Mouse (Mus musculus): Measurements from ENCODE around the gene Hey2. TPM values are rescaled to one million over a fixed set of nuclear protein-coding genes. Genes with fewer than 3 reads are reported as not detected.

Gene Hey2
- polyA plus RNA-seq, 1 experiment from 2014 or later, result 5.3 TPM

DNA sequence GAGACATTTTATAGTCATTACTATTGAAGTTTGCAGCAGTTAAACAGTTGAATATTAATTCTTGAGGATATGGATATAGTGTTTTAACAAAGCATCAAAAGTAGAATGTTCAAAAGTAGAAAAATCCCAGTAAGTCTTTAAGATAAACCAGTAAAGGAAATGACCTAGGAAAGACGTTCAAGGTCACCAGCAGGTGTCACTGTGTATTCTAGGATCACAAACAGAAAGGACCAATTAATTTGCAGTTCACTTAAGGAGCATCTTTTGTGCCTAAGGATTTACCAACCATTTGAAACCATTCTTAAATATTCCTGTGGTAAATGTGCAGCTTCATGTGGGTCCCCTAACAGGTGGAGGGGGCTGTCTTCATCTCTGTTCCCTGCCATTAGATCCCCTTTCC lies 4.4 kb downstream of the Hey2 start:
- Histone ChIP-seq H3K4me1 (replicated peaks; ENCODE audit: control insufficient read depth, insufficient read depth, low read length) (peaks cover 6% of the 10 kb centered on the region; the same call in 1 of the 2 replicates), H3K4me2 (replicated peaks) (no peak overlapping the region; the same call in 1 of the 2 replicates)

DNA sequence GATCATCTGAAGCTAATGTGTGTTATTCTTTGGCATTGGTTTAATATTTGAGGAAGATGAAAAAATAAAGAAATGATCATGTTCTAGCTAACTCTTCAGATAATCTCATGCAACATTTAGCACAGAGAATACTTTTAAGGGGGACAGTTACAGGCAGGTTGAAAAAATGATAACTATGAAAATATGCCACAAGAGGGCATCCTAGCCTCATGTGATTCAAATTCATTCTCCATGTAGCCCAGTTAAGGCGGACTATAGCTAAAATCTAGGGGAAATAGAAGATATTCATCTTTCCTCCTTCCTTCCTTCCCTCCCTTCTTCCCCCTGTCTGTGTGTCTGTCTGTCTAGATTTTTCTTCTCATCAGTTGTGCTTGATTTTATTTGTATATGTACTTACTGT lies 17.6 kb downstream of the Hey2 start:
- H3K4me3 ChIP-seq (replicated peaks; ENCODE audit: low read length), result no peak overlapping the region
- ATAC-seq (ENCODE audit: low FRiP score), result peak; percentile 73; the same call in 1 of the 2 replicates
- no peak overlapping the region for H3K27ac ChIP-seq
- H3K4me2 ChIP-seq (replicated peaks), result no peak overlapping the region
- H3K9ac ChIP-seq, result no peak overlapping the region
- WGBS, result 15% methylated on average over 1 of the region's 1 CpGs
- no peaks in the 10 kb centered on the region for H3K36me3 ChIP-seq (replicated peaks; ENCODE audit: control insufficient read depth, insufficient read depth)
- no peaks in the 10 kb centered on the region for H3K27me3 ChIP-seq (ENCODE audit: control insufficient read depth, insufficient read depth, low read length)
- no peaks in the 10 kb centered on the region for H3K4me1 ChIP-seq (replicated peaks; ENCODE audit: control insufficient read depth, insufficient read depth, low read length)
- no peaks in the 10 kb centered on the region for H3K9me3 ChIP-seq (ENCODE audit: control insufficient read depth, low read length)
- peak; percentile 80 for DNase-seq (ENCODE audit: low spot score)

More for the DNA sequence above, 4.4 kb downstream of the Hey2 start:
- no peak for ATAC-seq (ENCODE audit: low FRiP score)
- no peak overlapping the region for H3K9ac ChIP-seq
- 0% methylated on average over 1 of the region's 1 CpGs for WGBS
- H3K4me3 ChIP-seq (replicated peaks; ENCODE audit: low read length), result no peak overlapping the region
- DNase-seq (ENCODE audit: low spot score), result no peak
- no peaks in the 10 kb centered on the region for H3K9me3 ChIP-seq (ENCODE audit: control insufficient read depth, low read length)
- H3K27me3 ChIP-seq (ENCODE audit: control insufficient read depth, insufficient read depth, low read length), result peaks cover 19% of the 10 kb centered on the region; the same call in 1 of the 2 replicates
- H3K36me3 ChIP-seq (replicated peaks; ENCODE audit: control insufficient read depth, insufficient read depth), result no peaks in the 10 kb centered on the region
- no peak overlapping the region for H3K27ac ChIP-seq

- DNase-seq (ENCODE audit: low spot score) (peak; percentile 99), ATAC-seq (ENCODE audit: low FRiP score) (peak; percentile 96)
- H3K36me3 ChIP-seq (replicated peaks; ENCODE audit: control insufficient read depth, insufficient read depth), result no peaks in the 10 kb centered on the region
- H3K4me2 ChIP-seq (replicated peaks), result peak overlapping the region; percentile 39
- peak overlapping the region; percentile 3; the same call in 1 of the 2 replicates for H3K27ac ChIP-seq
- WGBS, result 10% methylated on average over 11 of the region's 11 CpGs
- H3K9me3 ChIP-seq (ENCODE audit: control insufficient read depth, low read length), result no peaks in the 10 kb centered on the region
- peak overlapping the region; percentile 25 for H3K9ac ChIP-seq
- peak overlapping the region; percentile 40 for H3K4me3 ChIP-seq (replicated peaks; ENCODE audit: low read length)
- no peaks in the 10 kb centered on the region for H3K27me3 ChIP-seq (ENCODE audit: control insufficient read depth, insufficient read depth, low read length)
- H3K4me1 ChIP-seq (replicated peaks; ENCODE audit: control insufficient read depth, insufficient read depth, low read length), result no peaks in the 10 kb centered on the region
Measured at GRCm38 (mm10) chr10:30810967-30811293, 31.7 kb downstream of the Hey2 start.

GRCm38 (mm10) chr10:30810247-30810966 lies 32.2 kb downstream of the Hey2 start:
- ATAC-seq (ENCODE audit: low FRiP score) (peak; percentile 66), DNase-seq (ENCODE audit: low spot score) (peak; percentile 40)
- H3K9me3 ChIP-seq (ENCODE audit: control insufficient read depth, low read length), result no peaks in the 10 kb centered on the region
- 36% methylated on average over 9 of the region's 9 CpGs for WGBS
- H3K27ac ChIP-seq, result peak overlapping the region; percentile 3; the same call in 1 of the 2 replicates
- H3K27me3 ChIP-seq (ENCODE audit: control insufficient read depth, insufficient read depth, low read length), result no peaks in the 10 kb centered on the region
- peak overlapping the region; percentile 40 for H3K4me3 ChIP-seq (replicated peaks; ENCODE audit: low read length)
- peak overlapping the region; percentile 39 for H3K4me2 ChIP-seq (replicated peaks)
- peak overlapping the region; percentile 25 for H3K9ac ChIP-seq
- H3K36me3 ChIP-seq (replicated peaks; ENCODE audit: control insufficient read depth, insufficient read depth), result no peaks in the 10 kb centered on the region
- H3K4me1 ChIP-seq (replicated peaks; ENCODE audit: control insufficient read depth, insufficient read depth, low read length), result no peaks in the 10 kb centered on the region

- 34% methylated on average over 7 of the region's 7 CpGs for WGBS
- peak overlapping the region; percentile 80 for H3K9ac ChIP-seq
- H3K4me2 ChIP-seq (replicated peaks), result peak overlapping the region; percentile 62
- no peaks in the 10 kb centered on the region for H3K27me3 ChIP-seq (ENCODE audit: control insufficient read depth, insufficient read depth, low read length)
- peak overlapping the region; percentile 91 for H3K27ac ChIP-seq
- H3K36me3 ChIP-seq (replicated peaks; ENCODE audit: control insufficient read depth, insufficient read depth), result no peaks in the 10 kb centered on the region
- H3K4me1 ChIP-seq (replicated peaks; ENCODE audit: control insufficient read depth, insufficient read depth, low read length), result no peaks in the 10 kb centered on the region; the same call in 1 of the 2 replicates
- no peak for DNase-seq (ENCODE audit: low spot score)
- ATAC-seq (ENCODE audit: low FRiP score), result peak; percentile 23
- H3K4me3 ChIP-seq (replicated peaks; ENCODE audit: low read length), result peak overlapping the region; percentile 73
- H3K9me3 ChIP-seq (ENCODE audit: control insufficient read depth, low read length), result no peaks in the 10 kb centered on the region
Measured at GRCm38 (mm10) chr10:30803587-30804253, 38.9 kb downstream of the Hey2 start.

- Histone ChIP-seq H3K9me3 (ENCODE audit: control insufficient read depth, low read length) (no peaks in the 10 kb centered on the region), H3K36me3 (replicated peaks; ENCODE audit: control insufficient read depth, insufficient read depth) (no peaks in the 10 kb centered on the region), H3K4me3 (replicated peaks; ENCODE audit: low read length) (peak within 1 kb of the TSS; percentile 73), H3K4me2 (replicated peaks) (peak within 1 kb of the TSS; percentile 62), H3K4me1 (replicated peaks; ENCODE audit: control insufficient read depth, insufficient read depth, low read length) (no peaks in the 10 kb centered on the region; the same call in 1 of the 2 replicates), H3K27me3 (ENCODE audit: control insufficient read depth, insufficient read depth, low read length) (no peaks in the 10 kb centered on the region), H3K9ac (peak within 1 kb of the TSS; percentile 80), H3K27ac (peak within 1 kb of the TSS; percentile 91)
- 0% methylated on average over 82 of the region's 89 CpGs for WGBS
- ATAC-seq (ENCODE audit: low FRiP score) (peak; percentile 94), DNase-seq (ENCODE audit: low spot score) (peak; percentile 73)
Measured at GRCm38 (mm10) chr10:30802681-30803586, 39.7 kb downstream of the Hey2 start, which contains the start of gene Ncoa7. Gene Ncoa7 (minus strand): TSS chr10:30803326.

DNA sequence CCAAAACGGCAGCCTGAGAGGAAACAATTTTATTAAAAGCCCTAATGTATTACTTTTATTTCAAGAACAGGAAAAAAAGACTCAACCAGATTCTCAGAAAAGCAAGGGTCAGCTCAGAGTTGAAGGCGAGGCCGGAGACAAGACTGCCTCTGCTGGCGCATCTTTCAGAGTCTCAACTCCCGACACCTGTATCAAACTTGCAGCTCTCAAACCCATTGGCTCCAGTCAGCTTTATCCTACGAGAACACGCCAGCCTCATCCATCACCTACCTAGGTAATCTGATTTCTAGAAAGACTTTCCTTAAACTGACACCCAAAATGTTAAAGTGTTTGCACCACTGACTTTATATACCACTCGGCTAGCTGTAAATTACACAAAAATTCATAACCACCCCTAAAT lies 40.6 kb downstream of the Hey2 start:
- Histone ChIP-seq H3K4me2 (replicated peaks) (peak overlapping the region; percentile 62), H3K4me1 (replicated peaks; ENCODE audit: control insufficient read depth, insufficient read depth, low read length) (no peaks in the 10 kb centered on the region; the same call in 1 of the 2 replicates), H3K27ac (peak overlapping the region; percentile 91), H3K4me3 (replicated peaks; ENCODE audit: low read length) (peak overlapping the region; percentile 73), H3K9ac (peak overlapping the region; percentile 80), H3K27me3 (ENCODE audit: control insufficient read depth, insufficient read depth, low read length) (no peaks in the 10 kb centered on the region), H3K9me3 (ENCODE audit: control insufficient read depth, low read length) (no peaks in the 10 kb centered on the region), H3K36me3 (replicated peaks; ENCODE audit: control insufficient read depth, insufficient read depth) (no peaks in the 10 kb centered on the region)
- no peak for ATAC-seq (ENCODE audit: low FRiP score)
- DNase-seq (ENCODE audit: low spot score), result peak; percentile 59
- 7% methylated on average over 8 of the region's 8 CpGs for WGBS

DNA sequence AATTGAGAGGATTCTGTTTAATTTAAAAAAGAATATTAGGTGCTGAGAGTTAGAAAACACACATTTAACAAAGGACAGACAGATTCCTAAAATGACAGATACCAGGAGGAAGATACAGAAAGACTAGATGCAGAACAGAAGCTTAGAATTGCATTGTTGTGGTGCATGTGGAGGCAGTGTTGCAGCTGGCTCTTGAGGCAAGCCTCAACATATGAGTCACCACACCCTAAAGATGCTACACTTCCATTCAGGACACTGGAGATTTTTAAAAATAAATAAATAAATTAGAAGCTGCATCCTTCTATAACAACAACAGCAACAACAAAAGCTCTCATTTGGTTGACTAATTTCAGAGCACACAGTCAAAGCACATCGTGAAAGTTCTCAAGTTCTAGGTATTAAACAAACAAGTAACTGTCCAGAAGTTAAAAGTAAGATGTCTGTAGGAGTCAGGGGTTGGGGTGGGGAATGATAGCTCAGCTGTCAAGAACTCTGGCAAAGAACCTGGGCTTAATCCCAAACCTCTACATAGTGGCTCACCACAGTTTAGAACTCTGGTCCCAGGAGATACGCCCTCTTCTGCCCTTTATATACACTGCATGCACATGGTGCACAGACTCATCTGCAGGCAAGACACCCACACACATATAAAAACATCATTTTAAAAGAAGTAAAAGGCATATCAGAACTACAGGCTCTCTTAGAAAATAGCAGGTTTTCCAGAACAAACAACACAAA lies 42.7 kb downstream of the Hey2 start:
- no peaks in the 10 kb centered on the region; the same call in 1 of the 2 replicates for H3K4me1 ChIP-seq (replicated peaks; ENCODE audit: control insufficient read depth, insufficient read depth, low read length)
- H3K9me3 ChIP-seq (ENCODE audit: control insufficient read depth, low read length), result peaks cover 7% of the 10 kb centered on the region
- DNase-seq (ENCODE audit: low spot score), result no peak
- WGBS, result 90% methylated on average over 2 of the region's 2 CpGs
- no peak overlapping the region for H3K9ac ChIP-seq
- H3K27ac ChIP-seq, result no peak overlapping the region
- H3K27me3 ChIP-seq (ENCODE audit: control insufficient read depth, insufficient read depth, low read length), result no peaks in the 10 kb centered on the region
- ATAC-seq (ENCODE audit: low FRiP score), result no peak
- H3K4me2 ChIP-seq (replicated peaks), result no peak overlapping the region
- no peak overlapping the region for H3K4me3 ChIP-seq (replicated peaks; ENCODE audit: low read length)
- H3K36me3 ChIP-seq (replicated peaks; ENCODE audit: control insufficient read depth, insufficient read depth), result no peaks in the 10 kb centered on the region

Measured in hindbrain, embryonic 14.5 days (tissue).